Mouse (Mus musculus): ENCODE measurements around the gene Baat. TPM values are rescaled to one million over a fixed set of nuclear protein-coding genes. Genes with fewer than 3 reads are reported as not detected.
"Not testable (repeated sequence)": the region's sequence is repeated elsewhere in the genome, so short reads cannot be mapped to it uniquely, and the experiment has no call there.

The Baat gene
- polyA plus RNA-seq, 1 experiment from 2014 or later: not detected

- Histone ChIP-seq H3K4me3 (ENCODE audit: low read depth, low read length) (no peak overlapping the region), H3K4me1 (ENCODE audit: insufficient read depth, low read depth, low read length) (no peaks in the 10 kb centered on the region), H3K9ac (replicated peaks; ENCODE audit: low read depth) (no peak overlapping the region), H3K27ac (ENCODE audit: low read length) (no peak overlapping the region), H3K9me3 (ENCODE audit: low read length) (no peaks in the 10 kb centered on the region), H3K36me3 (ENCODE audit: insufficient read depth, low read length) (no peaks in the 10 kb centered on the region), H3K4me2 (replicated peaks; ENCODE audit: low read depth, low read length) (no peak overlapping the region), H3K27me3 (replicated peaks; ENCODE audit: insufficient read depth, low read length) (no peaks in the 10 kb centered on the region)
- no peak for ATAC-seq
- WGBS: 69% methylated on average over 2 of the region's 2 CpGs
- DNase-seq (ENCODE audit: low spot score): no peak
- TF ChIP-seq EP300 (IDR thresholded peaks at IDR 0.05) (no peak), CTCF (IDR thresholded peaks at IDR 0.05) (no peak)
Observed at GRCm38 (mm10) chr4:49509183-49509582, 2.8 kb upstream of the Baat start.

DNA sequence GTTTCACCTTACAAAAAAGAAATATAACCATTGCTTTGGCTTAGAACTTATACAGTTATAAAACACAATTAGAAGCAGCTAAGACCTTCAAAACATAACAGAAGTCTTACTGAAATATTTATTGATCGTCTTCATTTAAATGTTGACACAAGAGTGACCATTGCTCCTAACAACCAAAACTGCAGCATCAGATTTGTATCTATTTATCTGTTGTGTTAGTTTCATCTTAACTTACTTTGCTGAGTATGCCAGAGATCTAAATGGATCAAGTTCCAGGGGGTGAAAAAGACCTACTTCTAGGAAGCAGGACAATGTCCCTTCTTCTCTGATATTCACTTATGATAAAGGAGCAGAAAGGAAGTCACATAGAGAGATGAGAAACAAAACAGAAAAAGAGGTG, 2.8 kb downstream of the Baat start:
- no peak for DNase-seq (ENCODE audit: low spot score)
- Histone ChIP-seq H3K4me2 (replicated peaks; ENCODE audit: low read depth, low read length) (no peak overlapping the region), H3K27me3 (replicated peaks; ENCODE audit: insufficient read depth, low read length) (no peaks in the 10 kb centered on the region), H3K36me3 (ENCODE audit: insufficient read depth, low read length) (no peaks in the 10 kb centered on the region), H3K4me1 (ENCODE audit: insufficient read depth, low read depth, low read length) (no peaks in the 10 kb centered on the region), H3K27ac (ENCODE audit: low read length) (no peak overlapping the region), H3K9ac (replicated peaks; ENCODE audit: low read depth) (no peak overlapping the region), H3K4me3 (ENCODE audit: low read depth, low read length) (no peak overlapping the region), H3K9me3 (ENCODE audit: low read length) (no peaks in the 10 kb centered on the region)
- 87% methylated on average over 1 of the region's 1 CpGs for WGBS
- no peak for ATAC-seq
- TF ChIP-seq EP300 (IDR thresholded peaks at IDR 0.05) (no peak), CTCF (IDR thresholded peaks at IDR 0.05) (no peak)

GRCm38 (mm10) chr4:49485934-49486650, 20.3 kb downstream of the Baat start:
- H3K27ac ChIP-seq (ENCODE audit: low read length); ATAC-seq; H3K4me3 ChIP-seq (ENCODE audit: low read depth, low read length); H3K4me2 ChIP-seq (replicated peaks; ENCODE audit: low read depth, low read length); H3K9me3 ChIP-seq (ENCODE audit: low read length); H3K4me1 ChIP-seq (ENCODE audit: insufficient read depth, low read depth, low read length); DNase-seq (ENCODE audit: low spot score); H3K9ac ChIP-seq (replicated peaks; ENCODE audit: low read depth); H3K36me3 ChIP-seq (ENCODE audit: insufficient read depth, low read length); H3K27me3 ChIP-seq (replicated peaks; ENCODE audit: insufficient read depth, low read length): not testable (repeated sequence)
- 66% methylated on average over 3 of the region's 3 CpGs for WGBS

- no peak overlapping the region for H3K4me3 ChIP-seq (ENCODE audit: low read depth, low read length)
- no peak for ATAC-seq
- no peak overlapping the region for H3K9ac ChIP-seq (replicated peaks; ENCODE audit: low read depth)
- no peaks in the 10 kb centered on the region for H3K9me3 ChIP-seq (ENCODE audit: low read length)
- H3K4me2 ChIP-seq (replicated peaks; ENCODE audit: low read depth, low read length): no peak overlapping the region
- H3K4me1 ChIP-seq (ENCODE audit: insufficient read depth, low read depth, low read length): no peaks in the 10 kb centered on the region
- no peak for DNase-seq (ENCODE audit: low spot score)
- no peaks in the 10 kb centered on the region for H3K36me3 ChIP-seq (ENCODE audit: insufficient read depth, low read length)
- H3K27me3 ChIP-seq (replicated peaks; ENCODE audit: insufficient read depth, low read length): no peaks in the 10 kb centered on the region
- no peak overlapping the region for H3K27ac ChIP-seq (ENCODE audit: low read length)
- TF ChIP-seq CTCF (IDR thresholded peaks at IDR 0.05) (no peak), EP300 (IDR thresholded peaks at IDR 0.05) (no peak)
Observed at GRCm38 (mm10) chr4:49485442-49485841, 20.9 kb downstream of the Baat start.

DNA sequence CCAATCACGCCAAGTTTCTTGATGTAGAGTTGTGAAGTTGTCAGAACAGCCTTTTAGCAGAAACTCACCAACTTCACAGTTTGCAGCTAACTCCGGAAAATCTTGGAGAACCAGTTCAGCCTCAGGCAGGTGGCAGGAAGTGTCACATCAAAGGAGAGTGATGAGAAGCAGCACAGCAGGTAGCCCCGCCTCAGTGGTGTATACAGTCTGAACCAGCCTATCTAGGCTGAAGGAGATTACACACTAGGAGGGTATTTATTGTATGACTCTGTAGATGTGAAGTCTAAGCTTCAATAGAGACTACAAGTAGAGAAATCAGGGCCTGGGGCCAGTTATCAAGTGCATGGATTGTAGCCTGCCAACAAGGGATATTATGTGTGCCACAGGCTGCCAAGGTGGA, 25.5 kb downstream of the Baat start:
- 22% methylated on average over 3 of the region's 3 CpGs for WGBS
- no peaks in the 10 kb centered on the region for H3K27me3 ChIP-seq (replicated peaks; ENCODE audit: insufficient read depth, low read length)
- H3K4me1 ChIP-seq (ENCODE audit: insufficient read depth, low read depth, low read length): no peaks in the 10 kb centered on the region
- peak overlapping the region; percentile 30; the same call in 1 of the 2 replicates for H3K4me2 ChIP-seq (replicated peaks; ENCODE audit: low read depth, low read length)
- peak; percentile 54 for DNase-seq (ENCODE audit: low spot score)
- H3K9ac ChIP-seq (replicated peaks; ENCODE audit: low read depth): no peak overlapping the region
- TF ChIP-seq CTCF (IDR thresholded peaks at IDR 0.05): no peak
- no peak for TF ChIP-seq EP300 (IDR thresholded peaks at IDR 0.05)
- H3K27ac ChIP-seq (ENCODE audit: low read length): no peak overlapping the region
- no peaks in the 10 kb centered on the region for H3K9me3 ChIP-seq (ENCODE audit: low read length)
- H3K4me3 ChIP-seq (ENCODE audit: low read depth, low read length): no peak overlapping the region
- ATAC-seq: peak; percentile 43
- no peaks in the 10 kb centered on the region for H3K36me3 ChIP-seq (ENCODE audit: insufficient read depth, low read length)

DNA sequence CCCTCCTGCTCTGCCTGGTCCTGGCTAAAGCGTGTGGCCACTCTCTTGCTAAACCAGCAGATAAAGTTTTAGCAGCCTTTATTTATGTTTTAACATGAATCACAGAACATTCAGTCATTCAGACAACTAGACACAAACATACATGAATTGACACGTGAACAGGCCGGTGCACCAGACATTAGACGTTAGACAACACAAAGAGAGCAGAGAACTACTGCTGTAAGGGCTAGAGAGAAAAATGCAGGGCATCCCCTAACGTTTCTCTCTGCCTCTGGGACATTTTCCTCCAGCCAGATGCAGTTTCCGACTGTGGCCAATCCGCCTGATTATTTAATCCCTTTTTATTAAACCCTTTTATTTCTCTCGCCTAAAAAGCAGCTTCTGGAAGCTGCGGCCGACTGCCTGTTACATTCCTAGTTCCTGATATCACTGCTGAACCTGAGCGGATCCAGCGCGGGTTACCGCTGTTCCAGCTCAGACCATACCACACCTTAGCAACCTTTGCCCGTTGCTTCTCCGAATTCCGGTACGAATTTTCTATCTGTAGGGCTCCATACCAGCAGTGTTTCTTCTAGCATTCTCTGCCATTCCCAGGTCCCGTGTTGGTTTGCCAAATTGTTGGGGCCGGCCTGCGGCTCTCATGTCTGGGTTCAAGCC, 26.1 kb downstream of the Baat start:
- peak overlapping the region; percentile 30 for H3K4me2 ChIP-seq (replicated peaks; ENCODE audit: low read depth, low read length)
- no peaks in the 10 kb centered on the region for H3K9me3 ChIP-seq (ENCODE audit: low read length)
- no peak overlapping the region; the same call in 1 of the 2 replicates for H3K4me3 ChIP-seq (ENCODE audit: low read depth, low read length)
- ATAC-seq: peak; percentile 55; the same call in 1 of the 2 replicates
- H3K27ac ChIP-seq (ENCODE audit: low read length): no peak overlapping the region
- 10% methylated on average over 21 of the region's 21 CpGs for WGBS
- no peaks in the 10 kb centered on the region for H3K27me3 ChIP-seq (replicated peaks; ENCODE audit: insufficient read depth, low read length)
- no peaks in the 10 kb centered on the region for H3K36me3 ChIP-seq (ENCODE audit: insufficient read depth, low read length)
- no peaks in the 10 kb centered on the region for H3K4me1 ChIP-seq (ENCODE audit: insufficient read depth, low read depth, low read length)
- 0 out of 2 replicates have a peak overlapping the region, but pooled peaks have one; percentile 12 for H3K9ac ChIP-seq (replicated peaks; ENCODE audit: low read depth)
- DNase-seq (ENCODE audit: low spot score): no peak
- no peak for TF ChIP-seq CTCF (IDR thresholded peaks at IDR 0.05)
- TF ChIP-seq EP300 (IDR thresholded peaks at IDR 0.05): no peak

- not testable (repeated sequence) for ATAC-seq; H3K27me3 ChIP-seq (replicated peaks; ENCODE audit: insufficient read depth, low read length); H3K4me3 ChIP-seq (ENCODE audit: low read depth, low read length); H3K9me3 ChIP-seq (ENCODE audit: low read length); H3K9ac ChIP-seq (replicated peaks; ENCODE audit: low read depth); H3K36me3 ChIP-seq (ENCODE audit: insufficient read depth, low read length); H3K4me1 ChIP-seq (ENCODE audit: insufficient read depth, low read depth, low read length); H3K4me2 ChIP-seq (replicated peaks; ENCODE audit: low read depth, low read length); H3K27ac ChIP-seq (ENCODE audit: low read length)
- DNase-seq (ENCODE audit: low spot score): peak; percentile 22
- WGBS: 21% methylated on average over 2 of the region's 2 CpGs
Observed at GRCm38 (mm10) chr4:49479035-49479434, 27.3 kb downstream of the Baat start.
